Mouse (Mus musculus) heart, adult 8-10 months (tissue): Measurements from ENCODE around the gene Gm8653. TPM values are rescaled to one million over a fixed set of nuclear protein-coding genes. Genes with fewer than 3 reads are reported as not detected.
"Not testable (repeated sequence)": the region's sequence is repeated elsewhere in the genome, so short reads cannot be mapped to it uniquely, and the experiment has no call there.

ENCODE experiments used
- DNase-seq: peaks from one replicate; pipeline ENCODE4 v3.0.0; 2022; ENCODE audit warnings: low spot score
- total RNA-seq, 4 experiments: library from RNA; stranded (reverse); gene quantifications; 2 replicates each; pipeline ENCODE4 v1.2.4; 2022

The Gm8653 gene
- not detected for total RNA-seq

DNA sequence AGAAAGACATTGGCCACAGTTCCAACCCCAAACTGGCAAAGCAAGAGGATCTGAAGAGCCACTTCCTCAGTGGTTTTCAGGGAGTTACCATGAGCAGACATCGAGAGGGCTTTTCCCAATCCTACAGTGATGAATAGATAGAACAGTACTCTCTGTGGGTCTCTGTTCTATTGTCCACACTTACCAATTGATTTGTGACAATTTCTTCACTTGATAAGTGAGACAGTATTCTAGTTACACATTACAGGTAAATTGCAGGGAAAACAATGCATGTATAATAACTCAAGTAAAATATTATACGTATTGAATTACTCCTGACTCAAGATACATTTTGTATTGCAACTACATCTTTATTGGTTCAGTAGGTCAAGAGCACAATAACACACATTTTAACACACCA is at the start of gene Gm8653:
Gene Gm8653 (minus strand): TSS at position 101 of the 400 bp plus-strand sequence.
- DNase-seq, result not testable (repeated sequence)

DNA sequence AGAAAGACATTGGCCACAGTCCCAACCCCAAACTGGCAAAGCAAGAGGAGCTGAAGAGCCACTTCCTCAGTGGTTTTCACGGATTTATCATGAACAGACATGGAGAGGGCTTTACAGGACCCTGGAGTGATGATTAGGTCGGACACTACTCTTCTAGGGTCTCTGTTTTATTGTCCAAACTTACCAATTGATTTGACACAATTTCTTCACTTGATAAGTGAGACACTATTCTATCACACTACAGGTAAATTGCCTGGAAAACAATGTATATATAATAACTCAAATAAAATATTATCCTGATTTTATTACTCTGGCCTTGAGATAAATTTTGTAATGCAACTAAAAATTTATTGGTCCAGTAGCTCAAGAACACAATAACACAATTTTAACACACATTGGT is 28.3 kb upstream of the Gm8653 start, which contains the start of gene Gm8453:
Gene Gm8453 (minus strand): TSS at position 101 of the 400 bp plus-strand sequence.
- DNase-seq, result not testable (repeated sequence)

DNA sequence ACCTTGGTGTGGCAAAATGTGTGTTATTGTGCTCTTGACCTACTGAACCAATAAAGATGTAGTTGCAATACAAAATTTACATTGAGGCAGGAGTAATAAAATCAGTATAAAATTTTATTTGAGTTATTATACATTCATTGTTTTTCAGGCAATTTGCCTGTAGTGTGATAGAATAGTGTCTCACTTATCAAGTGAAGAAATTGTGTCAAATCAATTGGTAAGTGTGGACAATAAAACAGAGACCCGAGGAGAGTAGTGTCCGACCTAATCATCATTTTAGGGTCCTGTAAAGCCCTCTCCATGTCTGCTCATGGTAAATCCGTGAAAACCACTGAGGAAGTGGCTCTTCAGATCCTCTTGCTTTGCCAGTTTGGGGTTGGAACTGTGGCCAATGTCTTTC is 12.0 kb downstream of the Gm8653 start, which contains the start of gene Vmn1r143:
Gene Vmn1r143 (plus strand): TSS at position 301 of the 400 bp plus-strand sequence.
- DNase-seq, result not testable (repeated sequence)

DNA sequence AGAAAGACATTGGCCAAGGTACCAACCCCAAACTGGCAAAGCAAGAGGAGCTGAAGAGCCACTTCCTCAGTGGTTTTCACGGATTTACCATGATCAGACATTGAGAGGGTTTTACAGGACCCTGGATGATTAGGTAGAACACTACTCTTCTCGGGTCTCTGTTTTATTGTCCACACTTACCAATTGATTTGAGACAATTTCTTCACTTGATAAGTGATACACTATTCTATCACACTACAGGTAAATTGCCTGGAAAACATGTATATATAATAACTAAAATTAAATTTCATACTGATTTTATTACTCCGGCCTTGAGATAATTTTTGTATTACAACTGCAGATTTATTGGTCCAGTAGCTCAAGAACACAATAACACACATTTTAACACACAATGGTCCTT is 37.1 kb downstream of the Gm8653 start, which contains the start of gene Vmn1r142:
Gene Vmn1r142 (minus strand): TSS at position 101 of the 400 bp plus-strand sequence.
- DNase-seq, result not testable (repeated sequence)

Other genes with a start within 250 kb of the Gm8653 start
- gene Vmn1r137, start 206.7 kb downstream of the Gm8653 start, total RNA-seq, result not detected
- not detected for gene Vmn1r138, start 172.4 kb downstream of the Gm8653 start, total RNA-seq
- not detected for gene Gm6176, start 145.0 kb downstream of the Gm8653 start, total RNA-seq
- not detected for gene Vmn1r139, start 132.2 kb downstream of the Gm8653 start, total RNA-seq
- gene Gm16451, start 83.0 kb downstream of the Gm8653 start, total RNA-seq, result not detected
- gene Gm10666, start 66.5 kb downstream of the Gm8653 start, total RNA-seq, result not detected
- not detected for gene Vmn1r142, start 37.2 kb downstream of the Gm8653 start, total RNA-seq
- not detected for gene Vmn1r143, start 11.9 kb downstream of the Gm8653 start, total RNA-seq
- not detected for gene Gm8453, start 28.2 kb upstream of the Gm8653 start, total RNA-seq
- gene Gm4187, start 128.5 kb upstream of the Gm8653 start, total RNA-seq, result not detected
- not detected for gene Gm8660, start 169.8 kb upstream of the Gm8653 start, total RNA-seq
- gene Vmn1r148, start 212.3 kb upstream of the Gm8653 start, total RNA-seq, result not detected
- not detected for gene Vmn1r149, start 237.0 kb upstream of the Gm8653 start, total RNA-seq